Mouse (Mus musculus): ENCODE data around the gene Ints2.

Gene Ints2

DNA sequence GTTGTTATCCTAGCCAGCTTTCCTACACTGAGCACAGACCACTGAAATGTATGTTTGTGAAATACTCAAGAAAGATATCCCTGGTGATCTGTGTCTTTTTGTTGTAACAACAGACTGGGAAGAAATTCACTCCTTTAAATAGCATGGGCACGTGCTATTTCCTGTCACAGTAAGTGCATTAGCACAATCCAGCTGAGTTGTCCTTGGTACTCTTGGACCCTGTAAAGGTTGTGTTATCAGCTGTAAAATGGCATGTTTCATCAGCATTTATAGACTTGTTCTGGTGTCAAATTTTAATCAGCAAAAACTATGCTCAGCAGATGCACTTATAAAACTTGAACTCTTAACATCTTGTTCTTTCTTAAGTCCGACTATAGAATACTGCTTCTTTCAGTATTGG lies 86.6 kb downstream of the Ints2 start:
- no peak for DNase-seq
